Mouse (Mus musculus) kidney, adult 9 months (tissue): ENCODE results near the gene Slit3.

ENCODE experiments used
- DNase-seq: peaks from one replicate; pipeline ENCODE4 v3.0.0; 2022

Slit3 gene

GRCm38 (mm10) chr11:35415768-35416401 lies 294.9 kb downstream of the Slit3 start:
- DNase-seq: no peak

- DNase-seq: no peak
Measured at GRCm38 (mm10) chr11:35416402-35417093, 295.5 kb downstream of the Slit3 start.

GRCm38 (mm10) chr11:35417911-35418552 lies 297.0 kb downstream of the Slit3 start:
- DNase-seq: no peak

GRCm38 (mm10) chr11:35419013-35419412 lies 298.0 kb downstream of the Slit3 start:
- no peak for DNase-seq

DNA sequence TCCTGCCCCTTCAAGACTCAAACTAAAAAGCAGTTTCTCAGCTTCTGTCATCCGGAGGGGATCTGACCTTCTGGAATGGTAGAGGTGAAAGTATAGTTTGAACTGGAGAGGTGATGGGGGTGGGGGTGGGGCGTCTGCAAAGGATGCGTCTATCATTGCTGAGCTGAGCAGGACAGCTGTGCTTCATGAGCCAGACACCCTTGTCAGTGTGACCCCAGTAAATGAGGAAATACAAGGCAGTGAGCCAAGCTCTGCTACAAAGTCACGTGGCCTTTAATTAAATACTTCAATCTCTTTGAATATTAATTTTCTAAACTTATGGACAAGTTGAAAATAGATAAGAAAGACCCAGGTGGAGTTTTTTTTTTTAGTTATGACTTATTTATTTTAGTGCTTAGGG lies 300.7 kb downstream of the Slit3 start:
- DNase-seq: no peak

DNA sequence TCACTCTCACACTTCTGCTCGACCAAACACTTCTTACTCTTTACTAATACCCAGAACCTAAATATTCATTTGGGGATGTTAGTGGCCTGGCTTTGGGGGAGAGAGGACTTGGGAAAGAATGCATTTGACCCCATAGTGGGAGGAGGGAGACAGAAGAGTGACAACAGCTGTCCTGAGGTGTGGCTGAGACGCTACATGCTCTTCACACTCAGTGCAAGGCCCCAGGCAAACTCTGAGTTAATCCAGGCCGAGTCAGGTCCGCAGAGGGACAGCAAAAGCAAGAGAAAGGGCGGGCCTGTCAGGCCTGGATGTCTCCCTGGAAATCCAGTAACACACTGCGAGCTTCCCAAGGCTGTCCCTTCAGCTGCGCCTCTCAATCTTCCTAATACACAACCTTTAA lies 307.0 kb downstream of the Slit3 start:
- DNase-seq: no peak

DNA sequence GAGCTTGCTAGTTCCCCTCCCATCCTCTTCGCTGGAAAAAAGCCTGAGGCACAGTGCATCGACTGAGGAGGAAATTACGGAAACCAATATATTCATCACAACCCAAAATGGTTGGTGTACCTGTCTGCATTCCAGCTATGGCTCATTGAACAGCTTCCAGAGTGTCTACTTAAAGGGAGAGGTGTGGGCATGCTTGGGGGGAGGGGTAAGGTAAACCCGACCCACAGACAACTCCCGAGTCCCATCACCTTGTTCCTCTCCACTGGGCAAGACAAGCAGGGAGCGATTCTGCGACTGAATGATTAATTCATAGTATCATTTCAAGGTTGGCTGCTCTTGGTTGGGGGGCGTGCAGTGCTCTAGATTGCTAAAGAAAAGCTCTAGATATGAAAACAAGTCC lies 310.1 kb downstream of the Slit3 start:
- DNase-seq: no peak

GRCm38 (mm10) chr11:35437510-35437909 lies 316.5 kb downstream of the Slit3 start:
- no peak for DNase-seq

GRCm38 (mm10) chr11:35440186-35440585 lies 319.2 kb downstream of the Slit3 start:
- DNase-seq: no peak

DNA sequence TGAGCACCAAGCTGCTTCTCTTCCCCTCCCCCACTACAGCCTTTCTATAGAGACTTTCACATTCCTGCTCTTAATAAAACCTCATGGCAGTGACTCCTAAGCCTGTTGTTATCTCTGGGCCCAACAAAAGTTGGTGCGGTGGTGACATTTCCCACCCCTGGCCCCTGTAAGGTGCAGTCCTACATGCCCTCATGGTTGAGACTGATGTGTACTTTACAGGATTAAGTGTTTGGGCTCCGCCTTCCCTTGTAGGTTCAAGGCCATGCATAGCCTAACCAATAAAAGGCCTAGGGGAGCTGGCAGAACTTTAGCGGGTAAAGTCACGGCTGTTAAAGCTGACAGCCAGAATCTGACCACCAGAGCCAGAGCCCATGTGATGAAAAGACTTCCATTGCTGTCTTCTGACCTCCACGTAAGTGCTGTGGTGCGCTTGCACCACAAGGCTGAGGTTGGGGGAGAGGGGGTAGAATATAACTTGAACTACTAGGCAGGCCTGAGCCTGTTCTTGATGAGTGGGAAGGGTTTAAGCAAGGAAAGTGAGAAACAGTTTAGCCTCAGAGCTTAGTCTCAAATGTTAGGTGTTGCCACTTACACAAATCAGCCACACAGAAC lies 323.6 kb downstream of the Slit3 start:
- DNase-seq: no peak

- no peak for DNase-seq
Measured at GRCm38 (mm10) chr11:35447951-35448350, 326.9 kb downstream of the Slit3 start.

GRCm38 (mm10) chr11:35449199-35449598 lies 328.2 kb downstream of the Slit3 start:
- peak; percentile 77 for DNase-seq

DNA sequence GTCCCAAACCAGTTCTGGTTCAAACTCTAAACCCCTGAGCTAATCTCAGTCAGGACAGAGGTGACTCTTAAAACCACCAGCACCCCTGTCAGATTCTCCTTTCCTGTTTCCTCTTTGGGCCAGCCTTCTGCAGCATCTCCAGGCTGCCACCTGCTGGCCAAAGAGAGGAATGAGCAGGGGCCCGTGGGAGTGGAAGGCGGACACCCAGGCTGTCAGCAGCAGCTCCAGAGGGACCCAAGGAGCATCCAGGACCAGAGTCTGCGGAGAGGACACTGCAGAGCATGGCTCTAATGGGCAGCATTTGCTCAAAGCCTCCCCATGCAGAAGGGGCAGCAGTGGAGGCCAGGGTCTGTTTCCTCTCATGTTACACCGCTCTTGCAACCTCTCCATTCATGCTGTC lies 330.6 kb downstream of the Slit3 start:
- peak; percentile 68 for DNase-seq

- no peak for DNase-seq
Measured at GRCm38 (mm10) chr11:35452413-35452812, 331.4 kb downstream of the Slit3 start.

GRCm38 (mm10) chr11:35454191-35454725 lies 333.2 kb downstream of the Slit3 start:
- DNase-seq: no peak

- DNase-seq: no peak
Measured at GRCm38 (mm10) chr11:35454781-35455180, 333.8 kb downstream of the Slit3 start.

GRCm38 (mm10) chr11:35458068-35458467 lies 337.0 kb downstream of the Slit3 start:
- no peak for DNase-seq

DNA sequence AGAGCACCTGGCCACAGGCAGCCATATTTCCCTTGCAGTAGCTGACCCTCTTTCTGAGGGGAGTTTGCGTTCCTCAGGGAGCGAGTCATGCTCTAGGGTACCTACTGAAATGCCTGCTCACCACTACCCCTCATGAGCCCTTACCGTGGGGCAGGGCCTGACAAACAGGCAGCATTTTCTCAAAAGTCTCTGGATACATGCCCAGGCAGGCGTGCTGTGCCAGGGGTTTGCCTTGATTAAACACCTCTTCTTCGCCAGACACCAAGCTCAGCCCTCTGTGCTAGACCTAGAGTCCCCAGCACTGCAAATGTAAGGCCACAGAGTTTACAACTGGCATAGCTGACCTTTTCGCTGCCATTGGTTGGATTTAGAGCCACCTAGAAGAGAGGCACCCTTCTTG lies 345.7 kb downstream of the Slit3 start:
- no peak for DNase-seq

DNA sequence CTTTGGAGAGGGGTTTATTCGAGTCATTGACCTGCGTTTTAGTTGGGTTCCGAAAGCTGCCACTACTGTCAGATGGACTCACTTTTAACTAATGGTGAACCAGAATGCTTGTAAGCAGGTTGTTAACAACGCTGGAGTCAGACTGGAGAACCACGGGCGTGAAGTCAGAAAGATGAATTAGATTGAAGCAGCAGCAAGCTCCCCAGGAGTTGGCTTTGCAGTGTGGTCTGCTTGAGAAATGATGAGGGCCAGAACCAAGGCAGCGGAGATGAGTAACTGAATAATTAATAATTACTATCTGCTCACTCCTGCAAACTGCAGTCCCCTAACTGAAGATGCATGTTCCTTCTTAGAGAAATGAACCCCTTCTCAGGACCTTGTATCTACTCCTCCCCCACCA lies 347.8 kb downstream of the Slit3 start:
- DNase-seq: no peak

DNA sequence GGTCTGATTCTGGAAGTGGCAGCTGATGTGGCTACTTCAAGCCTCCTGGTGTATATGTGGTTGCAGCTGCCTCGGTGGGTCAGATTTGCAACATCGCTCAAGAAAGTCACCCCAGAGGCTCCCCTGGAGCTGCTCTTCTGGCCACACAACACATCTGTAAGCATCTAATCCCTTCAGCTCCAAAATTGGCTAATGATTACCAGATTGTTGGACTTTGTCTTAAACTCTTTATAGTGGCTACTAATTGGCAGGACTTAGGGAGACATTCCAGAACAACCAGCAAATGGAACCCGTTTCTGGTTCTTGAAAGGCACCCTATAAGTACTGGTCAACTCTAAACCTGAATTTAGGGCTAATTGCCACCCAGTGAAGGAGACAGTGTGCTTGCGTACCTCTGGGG lies 348.9 kb downstream of the Slit3 start:
- DNase-seq: peak; percentile 86

DNA sequence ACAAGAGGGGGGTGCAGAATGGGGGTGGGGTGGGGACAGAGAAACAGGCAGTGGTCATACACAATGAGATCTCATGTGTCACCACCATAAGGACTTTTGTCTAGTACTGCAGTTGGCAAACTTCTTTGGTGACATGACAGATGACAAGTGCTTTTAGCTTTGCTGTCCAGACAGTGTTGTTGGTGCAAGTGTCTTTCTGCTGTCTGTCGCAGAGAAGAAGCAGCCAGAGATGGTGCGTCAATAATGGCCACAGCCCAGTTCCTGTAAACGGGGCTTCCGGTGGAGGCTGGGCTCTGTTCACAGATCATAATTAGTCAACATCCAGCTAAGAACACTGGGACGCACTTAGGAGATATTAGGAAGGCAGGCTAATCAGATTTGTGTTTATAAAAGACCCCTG lies 349.8 kb downstream of the Slit3 start:
- DNase-seq: no peak

DNA sequence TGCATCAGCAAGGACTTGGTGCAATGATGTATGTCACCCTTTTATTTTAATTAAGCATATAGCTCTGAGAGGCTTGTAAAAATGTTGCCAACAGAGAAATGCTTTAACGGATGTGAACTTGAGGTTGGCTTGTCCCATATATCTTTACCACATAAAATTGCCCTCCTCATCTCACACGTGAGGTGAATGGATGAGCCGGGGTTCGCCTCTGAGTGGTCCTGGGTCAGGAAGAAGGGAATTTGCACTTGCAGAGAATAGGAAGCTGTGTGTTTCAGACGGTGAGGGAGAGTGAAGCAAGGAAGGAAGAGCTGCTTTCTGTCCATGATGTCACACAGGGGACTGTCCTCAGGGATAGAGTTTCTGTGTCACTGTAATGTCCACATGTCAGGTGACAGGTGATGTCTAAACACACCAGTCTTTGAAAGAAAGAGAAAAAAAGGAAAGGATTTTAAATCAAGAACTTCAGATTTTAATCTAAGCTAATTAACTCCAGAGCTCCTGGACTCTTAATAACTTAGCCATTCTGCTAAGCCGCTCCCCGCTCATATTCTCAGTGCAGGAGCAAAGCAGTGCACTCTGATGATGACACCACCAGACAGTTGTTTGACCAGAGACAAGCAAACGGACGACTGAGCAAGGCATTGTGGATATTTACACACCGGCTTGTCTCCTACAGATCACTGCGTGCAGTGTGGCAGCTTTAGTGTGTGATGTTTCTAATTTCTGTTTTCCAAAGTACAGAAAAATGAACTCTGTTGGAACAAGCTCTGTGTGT lies 352.0 kb downstream of the Slit3 start:
- no peak for DNase-seq

GRCm38 (mm10) chr11:35473617-35473996 lies 352.6 kb downstream of the Slit3 start:
- DNase-seq: no peak
